Mouse (Mus musculus): Measurements from ENCODE around the gene Magea5. TPM values are rescaled to one million over a fixed set of nuclear protein-coding genes. Genes with fewer than 3 reads are reported as not detected.
"Not testable (repeated sequence)": the region's sequence is repeated elsewhere in the genome, so short reads cannot be mapped to it uniquely, and the experiment has no call there.

The Magea5 gene
- not detected in 2 replicates for polyA plus RNA-seq (2012; rRNA removed)
- polyA plus RNA-seq (2014; fragmentation: Nextera tagmentation; extraction: Ambion mirVana) = not detected in 2 replicates

DNA sequence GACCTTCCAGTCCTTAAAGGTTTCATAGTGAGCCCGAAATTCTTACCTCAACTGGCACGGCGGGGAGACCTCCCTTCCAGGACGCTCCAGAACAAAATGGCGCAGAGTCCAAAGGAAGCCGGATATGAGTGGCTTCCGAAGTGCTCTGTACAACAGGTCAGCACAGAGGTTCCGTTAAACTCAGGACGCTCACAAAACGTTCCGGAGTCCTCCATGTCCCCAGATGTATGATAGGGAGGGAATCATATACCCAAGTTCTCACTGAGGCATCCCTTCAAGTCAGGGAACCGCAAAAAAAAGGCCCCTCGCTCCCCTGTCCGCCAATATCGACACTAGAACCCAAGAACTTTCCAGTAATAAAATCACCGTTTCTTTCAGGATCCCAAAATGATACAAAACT lies at the start of gene Magea5:
TSS of gene Magea5 (minus strand) at position 101 of the 400 bp plus-strand sequence.
- WGBS = 87% methylated on average over 11 of the region's 16 CpGs
- H3K4me1 ChIP-seq (ENCODE audit: control insufficient read depth, insufficient read depth, low read length); H3K36me3 ChIP-seq (ENCODE audit: control insufficient read depth, insufficient read depth, low read length); H3K4me3 ChIP-seq (replicated peaks; ENCODE audit: low read length); H3K9ac ChIP-seq (ENCODE audit: low read depth, low read length, severe bottlenecking); ATAC-seq (ENCODE audit: low FRiP score, low read depth); H3K27ac ChIP-seq (replicated peaks; ENCODE audit: low read depth, low read length); H3K4me2 ChIP-seq (replicated peaks; ENCODE audit: low read depth, low read length, severe bottlenecking); H3K27me3 ChIP-seq (ENCODE audit: control insufficient read depth, insufficient read depth, low read length); H3K9me3 ChIP-seq (ENCODE audit: control insufficient read depth, low read length); DNase-seq (ENCODE audit: low spot score): not testable (repeated sequence)

DNA sequence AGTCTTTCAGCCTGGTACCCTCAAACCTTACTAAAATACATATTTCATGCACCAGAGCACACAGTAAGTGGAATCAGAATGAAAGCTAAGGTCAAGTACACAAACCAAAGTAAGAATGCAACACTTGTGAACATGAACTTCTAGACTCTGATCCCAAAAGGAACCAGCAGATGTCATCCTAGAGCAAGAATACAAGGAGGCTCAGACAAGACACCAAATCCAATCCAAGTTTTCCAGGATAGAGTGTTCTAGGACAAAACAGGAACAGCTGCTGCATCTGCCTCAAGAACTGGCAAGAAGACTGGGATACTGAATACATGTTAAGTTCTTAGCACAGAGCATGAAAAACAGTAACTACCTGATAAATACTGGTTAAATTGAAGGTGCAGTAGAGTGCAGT lies 35.1 kb upstream of the Magea5 start:
- DNase-seq (ENCODE audit: low spot score) (peak; percentile 9), ATAC-seq (ENCODE audit: low FRiP score, low read depth) (no peak)
- no peak overlapping the region for H3K27ac ChIP-seq (replicated peaks; ENCODE audit: low read depth, low read length)
- H3K9ac ChIP-seq (ENCODE audit: low read depth, low read length, severe bottlenecking) = no peak overlapping the region
- H3K4me1 ChIP-seq (ENCODE audit: control insufficient read depth, insufficient read depth, low read length) = no peaks in the 10 kb centered on the region
- no peaks in the 10 kb centered on the region for H3K36me3 ChIP-seq (ENCODE audit: control insufficient read depth, insufficient read depth, low read length)
- no peak overlapping the region for H3K4me2 ChIP-seq (replicated peaks; ENCODE audit: low read depth, low read length, severe bottlenecking)
- H3K9me3 ChIP-seq (ENCODE audit: control insufficient read depth, low read length) = no peaks in the 10 kb centered on the region
- no peak overlapping the region for H3K4me3 ChIP-seq (replicated peaks; ENCODE audit: low read length)
- no peaks in the 10 kb centered on the region for H3K27me3 ChIP-seq (ENCODE audit: control insufficient read depth, insufficient read depth, low read length)
- TF ChIP-seq POLR2A (IDR thresholded peaks at IDR 0.05; ENCODE audit: borderline replicate concordance, extremely low read depth, insufficient read depth, insufficient read length) = no peak

DNA sequence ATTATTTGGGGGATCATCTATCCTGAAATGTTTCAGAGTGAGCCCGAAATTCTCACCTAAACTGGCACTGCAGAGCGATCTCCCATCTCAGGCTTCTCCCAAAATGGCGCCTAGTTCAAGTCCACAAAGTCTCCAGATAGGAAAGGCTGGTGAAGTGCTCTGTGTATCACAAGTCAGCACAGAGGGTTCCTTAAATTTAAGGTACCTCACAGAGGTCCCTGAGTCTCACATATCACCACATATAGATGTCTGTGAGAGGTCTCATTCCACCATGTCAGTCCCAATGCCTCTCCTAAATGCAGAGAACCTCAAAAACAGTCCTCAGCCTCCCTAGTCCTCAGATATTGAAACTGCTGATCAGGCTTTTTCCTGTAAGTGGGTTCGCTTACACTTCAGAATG lies 30.6 kb upstream of the Magea5 start, which contains the start of gene Magea2:
TSS of gene Magea2 (minus strand) at position 101 of the 400 bp plus-strand sequence.
- ATAC-seq (ENCODE audit: low FRiP score, low read depth); H3K27ac ChIP-seq (replicated peaks; ENCODE audit: low read depth, low read length); H3K4me1 ChIP-seq (ENCODE audit: control insufficient read depth, insufficient read depth, low read length); H3K27me3 ChIP-seq (ENCODE audit: control insufficient read depth, insufficient read depth, low read length); H3K4me3 ChIP-seq (replicated peaks; ENCODE audit: low read length); H3K9me3 ChIP-seq (ENCODE audit: control insufficient read depth, low read length); H3K9ac ChIP-seq (ENCODE audit: low read depth, low read length, severe bottlenecking); H3K4me2 ChIP-seq (replicated peaks; ENCODE audit: low read depth, low read length, severe bottlenecking); H3K36me3 ChIP-seq (ENCODE audit: control insufficient read depth, insufficient read depth, low read length); DNase-seq (ENCODE audit: low spot score): not testable (repeated sequence)
- WGBS = 73% methylated on average over 2 of the region's 4 CpGs

DNA sequence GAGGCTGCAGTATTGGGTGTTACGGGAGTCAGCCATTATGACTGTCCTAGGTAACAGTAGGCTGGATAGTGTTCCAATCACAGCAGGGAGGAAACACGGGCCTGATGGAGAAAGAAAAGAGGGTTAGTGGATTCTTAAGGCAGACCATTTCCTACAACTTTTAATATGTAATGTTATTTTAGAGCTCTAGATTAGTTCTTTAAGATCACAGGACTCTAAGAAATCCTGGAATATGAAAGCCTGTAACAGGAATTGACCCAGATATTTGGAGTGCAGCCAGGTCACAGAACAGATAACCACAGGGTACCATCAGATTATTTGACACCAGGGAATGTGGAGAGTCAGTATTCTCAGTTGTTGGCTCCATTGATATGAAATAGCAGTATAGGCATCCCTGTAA lies 26.7 kb upstream of the Magea5 start, which contains the start of gene Magea1:
TSS of gene Magea1 (minus strand) at position 101 of the 400 bp plus-strand sequence.
- H3K4me3 ChIP-seq (replicated peaks; ENCODE audit: low read length) = not testable (repeated sequence)

More for the DNA sequence above, 26.7 kb upstream of the Magea5 start, which contains the start of gene Magea1:
- not testable (repeated sequence) for H3K4me1 ChIP-seq (ENCODE audit: control insufficient read depth, insufficient read depth, low read length); ATAC-seq (ENCODE audit: low FRiP score, low read depth); H3K9me3 ChIP-seq (ENCODE audit: control insufficient read depth, low read length); H3K27me3 ChIP-seq (ENCODE audit: control insufficient read depth, insufficient read depth, low read length); H3K27ac ChIP-seq (replicated peaks; ENCODE audit: low read depth, low read length); DNase-seq (ENCODE audit: low spot score); H3K36me3 ChIP-seq (ENCODE audit: control insufficient read depth, insufficient read depth, low read length); H3K4me2 ChIP-seq (replicated peaks; ENCODE audit: low read depth, low read length, severe bottlenecking); H3K9ac ChIP-seq (ENCODE audit: low read depth, low read length, severe bottlenecking)
- WGBS = 83% methylated on average over 1 of the region's 2 CpGs

Other genes starting within 250 kb of the Magea5 start
- not detected in 2 replicates for gene Cldn34b1, start 172.9 kb downstream of the Magea5 start, polyA plus RNA-seq (2012; rRNA removed)
- not detected in 2 replicates for gene Cldn34b1, start 172.9 kb downstream of the Magea5 start, polyA plus RNA-seq (2014; fragmentation: Nextera tagmentation; extraction: Ambion mirVana)
- not detected in 2 replicates for gene Magea6, start 127.2 kb downstream of the Magea5 start, polyA plus RNA-seq (2012; rRNA removed)
- not detected in 2 replicates for gene Magea6, start 127.2 kb downstream of the Magea5 start, polyA plus RNA-seq (2014; fragmentation: Nextera tagmentation; extraction: Ambion mirVana)
- gene Magea3, start 113.6 kb downstream of the Magea5 start, polyA plus RNA-seq (2012; rRNA removed) = not detected in 2 replicates
- gene Magea3, start 113.6 kb downstream of the Magea5 start, polyA plus RNA-seq (2014; fragmentation: Nextera tagmentation; extraction: Ambion mirVana) = not detected in 2 replicates
- not detected in 2 replicates for gene Magea8, start 67.3 kb downstream of the Magea5 start, polyA plus RNA-seq (2012; rRNA removed)
- gene Magea8, start 67.3 kb downstream of the Magea5 start, polyA plus RNA-seq (2014; fragmentation: Nextera tagmentation; extraction: Ambion mirVana) = not detected in 2 replicates
- gene Magea1, start 26.6 kb upstream of the Magea5 start, polyA plus RNA-seq (2012; rRNA removed) = not detected in 2 replicates
- gene Magea1, start 26.6 kb upstream of the Magea5 start, polyA plus RNA-seq (2014; fragmentation: Nextera tagmentation; extraction: Ambion mirVana) = not detected in 2 replicates
- not detected in 2 replicates for gene Magea2, start 30.5 kb upstream of the Magea5 start, polyA plus RNA-seq (2012; rRNA removed)
- gene Magea2, start 30.5 kb upstream of the Magea5 start, polyA plus RNA-seq (2014; fragmentation: Nextera tagmentation; extraction: Ambion mirVana) = not detected in 2 replicates
- not detected in 2 replicates for gene Cldn34b2, start 65.3 kb upstream of the Magea5 start, polyA plus RNA-seq (2012; rRNA removed)
- gene Cldn34b2, start 65.3 kb upstream of the Magea5 start, polyA plus RNA-seq (2014; fragmentation: Nextera tagmentation; extraction: Ambion mirVana) = not detected in 2 replicates
- 60.7 and 77.5 TPM in 2 replicates for gene Sat1, start 153.3 kb upstream of the Magea5 start, polyA plus RNA-seq (2012; rRNA removed)
- 160 and 163 TPM in 2 replicates for gene Sat1, start 153.3 kb upstream of the Magea5 start, polyA plus RNA-seq (2014; fragmentation: Nextera tagmentation; extraction: Ambion mirVana)
- gene Acot9, start 199.3 kb upstream of the Magea5 start, polyA plus RNA-seq (2012; rRNA removed) = 24.1 and 26.5 TPM in 2 replicates
- 53.0 and 55.0 TPM in 2 replicates for gene Acot9, start 199.3 kb upstream of the Magea5 start, polyA plus RNA-seq (2014; fragmentation: Nextera tagmentation; extraction: Ambion mirVana)